Mouse (Mus musculus) cortical plate, adult 2 months (tissue): Measurements from ENCODE around the gene Lrrn2.

ENCODE experiments used
- CTCF ChIP-seq: fragments of 200-500 bp; IDR thresholded peaks from 2 replicates; pipeline ENCODE4 v1.5.1; 2011; ENCODE audit warnings: mild to moderate bottlenecking, control low read depth, low read length; ENCODE audit not compliant: insufficient read depth; ENCODE audit errors: extremely low read depth
- POLR2A ChIP-seq: fragments of 200-500 bp; IDR thresholded peaks from 2 replicates; pipeline ENCODE4 v1.6.1; 2011; ENCODE audit warnings: mild to moderate bottlenecking, low read length, control low read depth; ENCODE audit not compliant: insufficient read depth; ENCODE audit errors: extremely low read depth

DNA sequence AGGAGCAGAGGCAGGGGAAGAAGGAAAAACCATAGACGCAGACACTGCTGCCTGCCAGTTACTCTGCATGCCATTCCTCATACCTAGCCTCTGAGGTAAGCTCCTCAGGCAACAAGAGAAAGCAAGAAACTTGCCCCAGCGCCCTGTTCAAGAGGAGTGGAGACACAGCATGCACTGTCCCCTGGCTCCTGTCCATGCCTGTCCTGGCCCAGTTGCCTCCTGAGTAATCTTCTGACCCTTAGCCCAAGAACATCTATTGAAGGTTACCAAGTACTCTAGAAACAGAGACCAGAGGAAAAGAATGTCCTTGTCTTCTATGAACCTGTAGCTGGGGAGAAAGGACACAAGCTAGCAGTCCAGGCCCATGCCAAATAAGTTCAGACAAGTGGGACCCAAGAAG is 15.9 kb upstream of the Lrrn2 start:
- no peak for TF ChIP-seq CTCF
- TF ChIP-seq POLR2A = no peak
